Mouse (Mus musculus): ENCODE results near the gene Myo3b.

- TF ChIP-seq CTCF (IDR thresholded peaks at IDR 0.05) (no peak), EP300 (IDR thresholded peaks at IDR 0.05) (no peak)
These were observed 87.4 kb downstream of the Myo3b start for GRCm38 (mm10) chr2:70126330-70126729.

All from lung, postnatal 0 days (tissue).